Mouse (Mus musculus): ENCODE data around the gene Omd. TPM values are rescaled to one million over a fixed set of nuclear protein-coding genes. Genes with fewer than 3 reads are reported as not detected.

Omd gene
- polyA plus RNA-seq, 1 experiment from 2014 or later = 2.5 TPM

GRCm38 (mm10) chr13:49617021-49617420 lies 34.8 kb downstream of the Omd start:
- Histone ChIP-seq H3K27ac (no peak overlapping the region), H3K27me3 (no peaks in the 10 kb centered on the region), H3K36me3 (no peaks in the 10 kb centered on the region), H3K4me2 (replicated peaks) (no peak overlapping the region), H3K9me3 (no peaks in the 10 kb centered on the region), H3K4me3 (no peak overlapping the region), H3K4me1 (no peaks in the 10 kb centered on the region), H3K9ac (no peak overlapping the region)
- 89% methylated on average over 3 of the region's 3 CpGs for WGBS
- no peak for ATAC-seq (ENCODE audit: insufficient number of reproducible peaks, insufficient read depth, low FRiP score, low TSS enrichment)

- no peak for ATAC-seq (ENCODE audit: insufficient number of reproducible peaks, insufficient read depth, low FRiP score, low TSS enrichment)
- Histone ChIP-seq H3K9ac (no peak overlapping the region), H3K4me2 (replicated peaks) (no peak overlapping the region), H3K9me3 (no peaks in the 10 kb centered on the region), H3K27me3 (no peaks in the 10 kb centered on the region), H3K36me3 (no peaks in the 10 kb centered on the region), H3K4me3 (no peak overlapping the region), H3K27ac (no peak overlapping the region), H3K4me1 (no peaks in the 10 kb centered on the region)
Measured at GRCm38 (mm10) chr13:49618365-49618764, 36.1 kb downstream of the Omd start.

GRCm38 (mm10) chr13:49623216-49623615 lies 41.0 kb downstream of the Omd start:
- Histone ChIP-seq H3K27ac (no peak overlapping the region), H3K4me1 (no peaks in the 10 kb centered on the region), H3K9ac (no peak overlapping the region), H3K4me2 (replicated peaks) (no peak overlapping the region), H3K9me3 (no peaks in the 10 kb centered on the region), H3K4me3 (no peak overlapping the region), H3K36me3 (no peaks in the 10 kb centered on the region), H3K27me3 (no peaks in the 10 kb centered on the region)
- no peak for ATAC-seq (ENCODE audit: insufficient number of reproducible peaks, insufficient read depth, low FRiP score, low TSS enrichment)
- WGBS = 86% methylated on average over 1 of the region's 1 CpGs

GRCm38 (mm10) chr13:49628167-49628566 lies 45.9 kb downstream of the Omd start:
- H3K36me3 ChIP-seq = no peaks in the 10 kb centered on the region
- ATAC-seq (ENCODE audit: insufficient number of reproducible peaks, insufficient read depth, low FRiP score, low TSS enrichment) = no peak

GRCm38 (mm10) chr13:49629076-49629475 lies 46.8 kb downstream of the Omd start:
- Histone ChIP-seq H3K4me3 (no peak overlapping the region), H3K27ac (no peak overlapping the region), H3K36me3 (no peaks in the 10 kb centered on the region), H3K4me2 (replicated peaks) (no peak overlapping the region), H3K27me3 (no peaks in the 10 kb centered on the region), H3K4me1 (no peaks in the 10 kb centered on the region), H3K9ac (no peak overlapping the region), H3K9me3 (no peaks in the 10 kb centered on the region)
- ATAC-seq (ENCODE audit: insufficient number of reproducible peaks, insufficient read depth, low FRiP score, low TSS enrichment) = no peak
- WGBS = 95% methylated on average over 2 of the region's 2 CpGs

More at GRCm38 (mm10) chr13:49628167-49628566, 45.9 kb downstream of the Omd start:
- H3K4me1 ChIP-seq = no peaks in the 10 kb centered on the region
- H3K4me2 ChIP-seq (replicated peaks) = no peak overlapping the region
- no peak overlapping the region for H3K27ac ChIP-seq
- H3K27me3 ChIP-seq = no peaks in the 10 kb centered on the region
- no peak overlapping the region for H3K4me3 ChIP-seq
- H3K9me3 ChIP-seq = no peaks in the 10 kb centered on the region
- no peak overlapping the region for H3K9ac ChIP-seq

- no peak overlapping the region for H3K9ac ChIP-seq
- H3K9me3 ChIP-seq = no peaks in the 10 kb centered on the region
- no peak for ATAC-seq (ENCODE audit: insufficient number of reproducible peaks, insufficient read depth, low FRiP score, low TSS enrichment)
- no peaks in the 10 kb centered on the region for H3K27me3 ChIP-seq
- H3K4me3 ChIP-seq = no peak overlapping the region
- H3K36me3 ChIP-seq = no peaks in the 10 kb centered on the region
- no peak overlapping the region for H3K27ac ChIP-seq
- no peaks in the 10 kb centered on the region for H3K4me1 ChIP-seq
- no peak overlapping the region for H3K4me2 ChIP-seq (replicated peaks)
- WGBS = 90% methylated on average over 2 of the region's 2 CpGs
Measured at GRCm38 (mm10) chr13:49639965-49640364, 57.7 kb downstream of the Omd start.

Other genes with a start within 250 kb of the Omd start
- gene Bicd2, start 240.9 kb upstream of the Omd start, polyA plus RNA-seq (2016; fragmentation: Nextera tagmentation; extraction: Ambion mirVana) = 42.0 and 42.3 TPM in 2 replicates
- 14.0 and 15.8 TPM in 2 replicates for gene Ippk, start 161.2 kb upstream of the Omd start, polyA plus RNA-seq (2016; fragmentation: Nextera tagmentation; extraction: Ambion mirVana)
- gene Tes3-ps, start 89.1 kb upstream of the Omd start, polyA plus RNA-seq (2016; fragmentation: Nextera tagmentation; extraction: Ambion mirVana) = 1.3 and 1.4 TPM in 2 replicates
- 0.64 and 0.69 TPM in 2 replicates for gene Ecm2, start 77.7 kb upstream of the Omd start, polyA plus RNA-seq (2016; fragmentation: Nextera tagmentation; extraction: Ambion mirVana)
- gene Aspn, start 38.0 kb upstream of the Omd start, polyA plus RNA-seq (2016; fragmentation: Nextera tagmentation; extraction: Ambion mirVana) = 14.6 and 16.6 TPM in 2 replicates
- 56.6 and 64.5 TPM in 2 replicates for gene Ogn, start 25.6 kb downstream of the Omd start, polyA plus RNA-seq (2016; fragmentation: Nextera tagmentation; extraction: Ambion mirVana)
- gene Cenpp, start 70.3 kb downstream of the Omd start, polyA plus RNA-seq (2016; fragmentation: Nextera tagmentation; extraction: Ambion mirVana) = 26.9 and 29.2 TPM in 2 replicates
- 20.0 and 22.8 TPM in 2 replicates for gene Nol8, start 70.6 kb downstream of the Omd start, polyA plus RNA-seq (2016; fragmentation: Nextera tagmentation; extraction: Ambion mirVana)
- 70.9 and 80.7 TPM in 2 replicates for gene Iars, start 99.6 kb downstream of the Omd start, polyA plus RNA-seq (2016; fragmentation: Nextera tagmentation; extraction: Ambion mirVana)
- not detected in 2 replicates for gene Gm30302, start 216.5 kb downstream of the Omd start, polyA plus RNA-seq (2016; fragmentation: Nextera tagmentation; extraction: Ambion mirVana)